Mouse (Mus musculus): ENCODE data around the gene Wasf2. TPM values are rescaled to one million over a fixed set of nuclear protein-coding genes. Genes with fewer than 3 reads are reported as not detected.

Wasf2 gene
- polyA plus RNA-seq, 1 experiment from 2014 or later: 63.6 TPM

GRCm38 (mm10) chr4:133087835-133088234, 42.5 kb upstream of the Wasf2 start:
- WGBS: 40% methylated on average over 8 of the region's 8 CpGs
- Histone ChIP-seq H3K4me3 (ENCODE audit: low read depth, low read length) (no peak overlapping the region), H3K27ac (replicated peaks; ENCODE audit: low read depth, low read length) (0 out of 2 replicates have a peak overlapping the region, but pooled peaks have one; percentile 14), H3K9me3 (ENCODE audit: control insufficient read depth, low read length) (no peaks in the 10 kb centered on the region), H3K4me1 (ENCODE audit: control insufficient read depth, insufficient read depth, low read length) (peaks cover 68% of the 10 kb centered on the region), H3K4me2 (ENCODE audit: low read depth, severe bottlenecking) (no peak overlapping the region), H3K36me3 (ENCODE audit: control insufficient read depth, insufficient read depth, low read length) (no peaks in the 10 kb centered on the region), H3K27me3 (ENCODE audit: control insufficient read depth, insufficient read depth, low read length) (0 out of 2 replicates have a peak, but pooled peaks cover 2% of the 10 kb centered on the region), H3K9ac (ENCODE audit: low read length) (peak overlapping the region; percentile 22; the same call in 1 of the 2 replicates)
- ATAC-seq (ENCODE audit: insufficient number of reproducible peaks, low FRiP score, low TSS enrichment, low read depth): no peak
- no peak for DNase-seq (ENCODE audit: low spot score)

- no peaks in the 10 kb centered on the region for H3K9me3 ChIP-seq (ENCODE audit: control insufficient read depth, low read length)
- H3K4me1 ChIP-seq (ENCODE audit: control insufficient read depth, insufficient read depth, low read length): peaks cover 69% of the 10 kb centered on the region
- 86% methylated on average over 9 of the region's 9 CpGs for WGBS
- H3K36me3 ChIP-seq (ENCODE audit: control insufficient read depth, insufficient read depth, low read length): no peaks in the 10 kb centered on the region
- H3K9ac ChIP-seq (ENCODE audit: low read length): no peak overlapping the region; the same call in 1 of the 2 replicates
- DNase-seq (ENCODE audit: low spot score): no peak
- no peak overlapping the region for H3K4me2 ChIP-seq (ENCODE audit: low read depth, severe bottlenecking)
- H3K4me3 ChIP-seq (ENCODE audit: low read depth, low read length): no peak overlapping the region
- no peak overlapping the region; the same call in 1 of the 2 replicates for H3K27ac ChIP-seq (replicated peaks; ENCODE audit: low read depth, low read length)
- 0 out of 2 replicates have a peak, but pooled peaks cover 2% of the 10 kb centered on the region for H3K27me3 ChIP-seq (ENCODE audit: control insufficient read depth, insufficient read depth, low read length)
- no peak for ATAC-seq (ENCODE audit: insufficient number of reproducible peaks, low FRiP score, low TSS enrichment, low read depth)
Observed at GRCm38 (mm10) chr4:133089319-133089718, 41.0 kb upstream of the Wasf2 start.

GRCm38 (mm10) chr4:133089802-133090201, 40.5 kb upstream of the Wasf2 start:
- Histone ChIP-seq H3K4me1 (ENCODE audit: control insufficient read depth, insufficient read depth, low read length) (peaks cover 67% of the 10 kb centered on the region), H3K4me2 (ENCODE audit: low read depth, severe bottlenecking) (no peak overlapping the region; the same call in 1 of the 2 replicates), H3K9me3 (ENCODE audit: control insufficient read depth, low read length) (no peaks in the 10 kb centered on the region), H3K27ac (replicated peaks; ENCODE audit: low read depth, low read length) (peak overlapping the region; percentile 83), H3K4me3 (ENCODE audit: low read depth, low read length) (no peak overlapping the region), H3K27me3 (ENCODE audit: control insufficient read depth, insufficient read depth, low read length) (0 out of 2 replicates have a peak, but pooled peaks cover 2% of the 10 kb centered on the region), H3K9ac (ENCODE audit: low read length) (no peak overlapping the region; the same call in 1 of the 2 replicates), H3K36me3 (ENCODE audit: control insufficient read depth, insufficient read depth, low read length) (no peaks in the 10 kb centered on the region)
- WGBS: 69% methylated on average over 4 of the region's 4 CpGs
- DNase-seq (ENCODE audit: low spot score) (no peak), ATAC-seq (ENCODE audit: insufficient number of reproducible peaks, low FRiP score, low TSS enrichment, low read depth) (no peak)

DNA sequence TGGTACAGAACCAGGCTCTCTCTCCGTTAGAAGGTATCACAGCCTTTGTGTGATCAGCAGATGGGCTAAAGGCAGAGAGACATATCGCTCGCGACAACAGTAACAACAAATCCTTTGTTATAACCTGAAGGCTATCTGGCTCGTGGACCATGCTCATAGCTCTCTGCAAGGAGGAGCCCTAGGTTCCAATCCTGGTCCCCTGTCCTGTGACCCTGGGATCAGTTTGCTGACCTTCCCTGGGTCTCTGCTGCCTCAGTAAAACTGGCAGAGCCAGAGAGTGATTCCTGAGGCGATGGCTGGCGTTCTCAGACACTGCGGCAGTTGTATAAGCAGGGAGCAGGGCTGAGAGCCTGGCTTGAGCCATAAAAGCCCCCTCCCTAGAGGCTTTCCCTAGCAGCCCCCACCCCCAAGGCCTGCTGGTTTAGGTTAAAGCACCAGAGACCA, 40.0 kb upstream of the Wasf2 start:
- DNase-seq (ENCODE audit: low spot score) (no peak), ATAC-seq (ENCODE audit: insufficient number of reproducible peaks, low FRiP score, low TSS enrichment, low read depth) (peak; percentile 37; the same call in 1 of the 2 replicates)
- Histone ChIP-seq H3K27me3 (ENCODE audit: control insufficient read depth, insufficient read depth, low read length) (no peaks in the 10 kb centered on the region), H3K9me3 (ENCODE audit: control insufficient read depth, low read length) (no peaks in the 10 kb centered on the region), H3K36me3 (ENCODE audit: control insufficient read depth, insufficient read depth, low read length) (no peaks in the 10 kb centered on the region), H3K27ac (replicated peaks; ENCODE audit: low read depth, low read length) (peak overlapping the region; percentile 83), H3K4me3 (ENCODE audit: low read depth, low read length) (no peak overlapping the region), H3K9ac (ENCODE audit: low read length) (peak overlapping the region; percentile 35), H3K4me2 (ENCODE audit: low read depth, severe bottlenecking) (peak overlapping the region; percentile 31; the same call in 1 of the 2 replicates), H3K4me1 (ENCODE audit: control insufficient read depth, insufficient read depth, low read length) (peaks cover 67% of the 10 kb centered on the region)
- 34% methylated on average over 8 of the region's 8 CpGs for WGBS

- H3K9me3 ChIP-seq (ENCODE audit: control insufficient read depth, low read length): no peaks in the 10 kb centered on the region
- DNase-seq (ENCODE audit: low spot score): peak; percentile 74
- H3K9ac ChIP-seq (ENCODE audit: low read length): peak overlapping the region; percentile 35
- 18% methylated on average over 18 of the region's 18 CpGs for WGBS
- no peaks in the 10 kb centered on the region for H3K36me3 ChIP-seq (ENCODE audit: control insufficient read depth, insufficient read depth, low read length)
- ATAC-seq (ENCODE audit: insufficient number of reproducible peaks, low FRiP score, low TSS enrichment, low read depth): peak; percentile 28; the same call in 1 of the 2 replicates
- H3K4me3 ChIP-seq (ENCODE audit: low read depth, low read length): no peak overlapping the region
- H3K4me1 ChIP-seq (ENCODE audit: control insufficient read depth, insufficient read depth, low read length): peaks cover 66% of the 10 kb centered on the region
- peak overlapping the region; percentile 83 for H3K27ac ChIP-seq (replicated peaks; ENCODE audit: low read depth, low read length)
- no peaks in the 10 kb centered on the region for H3K27me3 ChIP-seq (ENCODE audit: control insufficient read depth, insufficient read depth, low read length)
- H3K4me2 ChIP-seq (ENCODE audit: low read depth, severe bottlenecking): peak overlapping the region; percentile 31
Observed at GRCm38 (mm10) chr4:133090720-133091458, 39.4 kb upstream of the Wasf2 start.

DNA sequence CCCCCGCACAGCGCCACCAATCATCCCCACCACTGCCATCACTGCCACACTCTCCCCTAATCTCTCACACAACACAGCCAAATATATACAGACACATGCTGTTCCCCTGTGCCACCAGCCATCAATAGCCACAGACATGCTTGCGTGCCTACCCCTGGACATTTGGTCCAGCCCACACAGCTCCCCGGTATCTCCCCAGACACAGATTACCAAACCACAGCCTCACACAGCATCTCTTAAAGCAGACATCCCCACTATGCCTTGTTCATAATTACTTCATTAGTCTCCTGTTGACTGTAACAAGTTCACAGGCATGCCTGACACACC, 38.9 kb upstream of the Wasf2 start:
- 69% methylated on average over 4 of the region's 4 CpGs for WGBS
- Histone ChIP-seq H3K36me3 (ENCODE audit: control insufficient read depth, insufficient read depth, low read length) (no peaks in the 10 kb centered on the region), H3K27ac (replicated peaks; ENCODE audit: low read depth, low read length) (peak overlapping the region; percentile 83), H3K9me3 (ENCODE audit: control insufficient read depth, low read length) (no peaks in the 10 kb centered on the region), H3K4me1 (ENCODE audit: control insufficient read depth, insufficient read depth, low read length) (peaks cover 63% of the 10 kb centered on the region), H3K4me2 (ENCODE audit: low read depth, severe bottlenecking) (peak overlapping the region; percentile 31; the same call in 1 of the 2 replicates), H3K9ac (ENCODE audit: low read length) (peak overlapping the region; percentile 22; the same call in 1 of the 2 replicates), H3K4me3 (ENCODE audit: low read depth, low read length) (no peak overlapping the region), H3K27me3 (ENCODE audit: control insufficient read depth, insufficient read depth, low read length) (no peaks in the 10 kb centered on the region)
- ATAC-seq (ENCODE audit: insufficient number of reproducible peaks, low FRiP score, low TSS enrichment, low read depth): no peak
- DNase-seq (ENCODE audit: low spot score): no peak

- peaks cover 62% of the 10 kb centered on the region for H3K4me1 ChIP-seq (ENCODE audit: control insufficient read depth, insufficient read depth, low read length)
- no peaks in the 10 kb centered on the region for H3K36me3 ChIP-seq (ENCODE audit: control insufficient read depth, insufficient read depth, low read length)
- peak; percentile 65 for DNase-seq (ENCODE audit: low spot score)
- peak overlapping the region; percentile 33 for H3K4me2 ChIP-seq (ENCODE audit: low read depth, severe bottlenecking)
- no peaks in the 10 kb centered on the region for H3K27me3 ChIP-seq (ENCODE audit: control insufficient read depth, insufficient read depth, low read length)
- H3K4me3 ChIP-seq (ENCODE audit: low read depth, low read length): no peak overlapping the region
- ATAC-seq (ENCODE audit: insufficient number of reproducible peaks, low FRiP score, low TSS enrichment, low read depth): no peak
- H3K27ac ChIP-seq (replicated peaks; ENCODE audit: low read depth, low read length): peak overlapping the region; percentile 68
- 7% methylated on average over 18 of the region's 18 CpGs for WGBS
- H3K9me3 ChIP-seq (ENCODE audit: control insufficient read depth, low read length): no peaks in the 10 kb centered on the region
- peak overlapping the region; percentile 50; the same call in 1 of the 2 replicates for H3K9ac ChIP-seq (ENCODE audit: low read length)
Observed at GRCm38 (mm10) chr4:133092453-133092901, 37.8 kb upstream of the Wasf2 start.

GRCm38 (mm10) chr4:133093056-133093455, 37.2 kb upstream of the Wasf2 start:
- WGBS: 56% methylated on average over 6 of the region's 6 CpGs
- peaks cover 57% of the 10 kb centered on the region for H3K4me1 ChIP-seq (ENCODE audit: control insufficient read depth, insufficient read depth, low read length)
- H3K9me3 ChIP-seq (ENCODE audit: control insufficient read depth, low read length): no peaks in the 10 kb centered on the region
- no peak overlapping the region for H3K9ac ChIP-seq (ENCODE audit: low read length)
- peak overlapping the region; percentile 36; the same call in 1 of the 2 replicates for H3K27ac ChIP-seq (replicated peaks; ENCODE audit: low read depth, low read length)
- no peaks in the 10 kb centered on the region for H3K27me3 ChIP-seq (ENCODE audit: control insufficient read depth, insufficient read depth, low read length)
- H3K4me2 ChIP-seq (ENCODE audit: low read depth, severe bottlenecking): no peak overlapping the region
- ATAC-seq (ENCODE audit: insufficient number of reproducible peaks, low FRiP score, low TSS enrichment, low read depth) (no peak), DNase-seq (ENCODE audit: low spot score) (no peak)
- H3K36me3 ChIP-seq (ENCODE audit: control insufficient read depth, insufficient read depth, low read length): no peaks in the 10 kb centered on the region
- H3K4me3 ChIP-seq (ENCODE audit: low read depth, low read length): no peak overlapping the region
